Mouse (Mus musculus): Measurements from ENCODE around the gene Cxcr5.

Cxcr5 gene

DNA sequence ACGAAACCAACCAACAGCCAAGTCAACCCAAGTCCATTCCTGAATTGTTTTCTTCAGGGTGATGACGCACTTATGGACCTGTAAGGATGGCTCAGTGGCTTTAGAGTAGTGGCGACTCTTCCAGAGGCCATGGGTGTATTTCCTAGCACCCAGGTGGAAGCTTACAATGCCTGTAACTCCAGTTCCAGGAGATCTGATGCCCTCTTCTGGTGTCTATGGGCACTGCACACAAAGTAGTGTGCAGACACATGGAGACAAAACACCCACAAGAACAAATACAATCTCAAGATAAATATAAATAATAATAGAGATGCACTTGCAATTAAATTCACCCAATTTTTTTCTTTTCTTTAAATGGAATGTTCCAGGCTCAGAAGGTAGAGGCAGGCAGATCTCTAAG, 85.7 kb downstream of the Cxcr5 start:
- no peak for DNase-seq

DNA sequence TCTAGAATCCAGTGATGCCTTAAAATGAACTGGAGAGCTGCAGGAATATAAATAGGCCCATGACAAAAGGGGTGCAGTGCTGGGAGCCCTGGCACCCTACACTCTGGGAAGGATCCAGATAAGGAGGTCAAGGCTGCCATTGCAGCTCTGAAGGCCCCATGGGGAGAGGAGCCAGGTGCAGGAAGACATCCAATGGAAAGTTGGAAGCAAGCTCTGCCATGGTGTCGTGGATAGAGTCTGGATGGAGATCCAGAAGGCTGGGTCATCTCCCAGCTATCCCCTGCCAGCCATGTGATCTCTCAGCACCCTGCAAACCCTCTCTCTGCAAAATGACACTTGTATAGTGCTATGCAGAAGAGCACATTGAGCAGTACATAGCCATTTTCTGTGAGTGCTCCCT, 87.3 kb downstream of the Cxcr5 start:
- DNase-seq = peak; percentile 28

DNA sequence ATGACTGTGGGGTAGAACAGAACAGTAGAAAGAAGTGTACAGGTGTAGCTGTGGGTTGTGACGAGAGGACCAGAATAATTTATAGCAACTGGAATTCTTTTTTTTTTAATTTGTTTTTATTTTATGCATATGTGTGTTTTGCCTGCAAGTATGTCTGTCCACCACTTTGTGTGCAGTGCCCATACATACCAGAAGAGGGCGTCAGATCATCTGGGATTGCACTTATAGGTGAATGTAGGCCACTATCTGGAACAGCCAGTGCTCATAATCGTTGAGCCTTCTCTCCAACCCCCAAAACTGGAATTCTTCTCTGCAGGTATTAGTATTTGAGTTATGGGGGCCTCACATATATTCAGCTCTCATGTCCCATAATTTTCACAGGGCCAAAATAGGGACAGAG, 88.5 kb downstream of the Cxcr5 start:
- DNase-seq = no peak

DNA sequence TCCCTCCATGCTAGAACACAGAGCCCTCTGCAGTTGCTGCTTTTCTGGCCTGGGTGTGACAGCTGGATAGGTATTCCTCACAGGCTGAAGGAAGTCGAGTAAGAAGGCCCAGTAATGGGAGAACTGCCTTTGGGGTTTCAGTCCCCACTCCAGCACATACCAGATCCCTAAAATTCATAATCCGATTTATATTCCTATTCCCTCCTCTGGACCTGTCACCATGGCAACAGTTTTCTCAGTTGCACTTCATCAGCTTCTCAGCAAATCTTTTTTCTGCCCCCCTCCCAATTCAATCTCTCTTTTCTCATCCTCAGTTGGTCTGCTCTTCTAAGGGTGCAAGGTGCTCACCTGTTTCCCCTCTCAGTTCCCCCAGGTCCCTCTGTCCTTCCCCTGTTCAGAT, 92.9 kb downstream of the Cxcr5 start:
- no peak for DNase-seq

DNA sequence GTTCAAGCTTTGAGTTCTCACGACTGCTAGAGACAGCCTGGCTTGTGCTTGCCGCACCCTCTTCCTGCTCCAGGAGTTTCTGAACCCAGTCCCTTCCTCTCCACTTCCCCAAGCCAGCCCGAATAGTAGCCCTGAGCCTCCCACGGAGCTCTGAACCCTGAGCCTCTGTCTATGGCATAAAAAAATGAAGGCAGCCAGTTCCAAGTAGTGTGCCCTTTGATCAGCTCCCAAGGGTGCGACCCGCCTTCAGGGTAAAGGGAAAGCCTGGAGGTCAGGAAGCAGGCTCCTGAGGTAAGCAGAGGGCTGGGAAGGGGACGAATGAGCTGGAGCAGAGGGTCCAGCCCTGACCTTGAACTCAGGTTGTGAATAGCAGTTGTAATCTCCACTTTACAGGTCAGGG, 93.5 kb downstream of the Cxcr5 start:
- DNase-seq = no peak

DNA sequence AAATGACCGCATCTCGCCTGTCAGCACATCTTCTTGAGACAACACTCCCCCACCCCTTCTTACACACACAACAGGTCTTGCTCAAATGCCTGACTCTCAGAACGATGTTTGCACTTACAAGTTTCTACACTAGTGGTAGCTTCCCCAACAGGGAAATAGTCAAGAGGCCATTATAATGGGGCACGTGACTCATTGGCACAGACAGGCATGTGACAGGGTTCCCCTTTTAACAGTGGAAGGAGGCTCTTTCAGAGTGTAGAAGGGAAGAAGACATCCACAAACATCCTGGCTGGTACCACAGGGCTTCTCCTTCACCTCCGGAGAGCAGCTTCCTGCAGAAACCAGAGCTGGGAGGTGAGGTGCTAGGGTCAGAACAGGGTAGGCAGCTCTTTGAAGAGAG, 99.7 kb downstream of the Cxcr5 start:
- DNase-seq = no peak
